Mouse (Mus musculus): ENCODE measurements around the gene Tcf15. TPM values are rescaled to one million over a fixed set of nuclear protein-coding genes. Genes with fewer than 3 reads are reported as not detected.
A peak's percentile ranks its signal among the peaks of the same experiment; 100 is the strongest.

Gene Tcf15
- polyA plus RNA-seq, 1 experiment, result 1.2 TPM

DNA sequence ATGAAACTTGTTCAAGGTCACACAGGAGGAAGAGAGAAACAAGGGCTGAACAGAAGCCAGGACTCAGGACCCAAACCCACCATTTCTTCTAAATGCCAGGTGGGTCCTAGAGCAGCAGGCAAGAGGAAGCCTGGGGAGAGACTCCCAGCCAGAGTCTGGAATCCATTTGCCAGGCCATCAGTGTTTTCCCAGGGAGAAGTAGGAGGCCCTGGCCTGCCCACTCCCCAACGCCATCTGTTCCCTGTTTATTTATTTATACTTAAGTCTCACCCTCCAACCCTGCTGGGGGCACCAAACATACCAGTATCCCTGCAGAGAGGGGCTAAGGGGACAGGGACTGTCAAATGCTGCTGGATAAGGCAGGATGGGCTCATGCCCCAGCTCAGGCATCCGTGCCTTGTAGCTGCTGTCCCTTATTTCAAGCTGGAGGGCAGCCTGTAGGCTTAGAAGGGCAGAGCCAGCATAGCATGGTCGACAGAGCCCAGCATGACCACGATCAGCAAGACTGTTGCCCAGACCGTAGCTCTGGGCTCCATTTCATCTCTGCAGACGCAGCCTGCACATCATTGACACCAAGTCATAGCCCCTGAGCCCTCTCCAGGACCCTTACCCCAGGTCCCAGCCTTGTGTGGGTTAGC is 24.0 kb upstream of the Tcf15 start:
- Histone ChIP-seq H3K9me3 (no peaks in the 10 kb centered on the region), H3K36me3 (replicated peaks; ENCODE audit: low read length) (no peaks in the 10 kb centered on the region), H3K27me3 (replicated peaks) (peaks cover 59% of the 10 kb centered on the region), H3K4me3 (replicated peaks) (peak overlapping the region; percentile 50), H3K4me1 (peaks cover 16% of the 10 kb centered on the region)
- no peak for TF ChIP-seq FLI1 (IDR thresholded peaks at IDR 0.05; ENCODE audit: low read length)
- TF ChIP-seq GATA1 (IDR thresholded peaks at IDR 0.05; ENCODE audit: borderline replicate concordance, low read length), result no peak

DNA sequence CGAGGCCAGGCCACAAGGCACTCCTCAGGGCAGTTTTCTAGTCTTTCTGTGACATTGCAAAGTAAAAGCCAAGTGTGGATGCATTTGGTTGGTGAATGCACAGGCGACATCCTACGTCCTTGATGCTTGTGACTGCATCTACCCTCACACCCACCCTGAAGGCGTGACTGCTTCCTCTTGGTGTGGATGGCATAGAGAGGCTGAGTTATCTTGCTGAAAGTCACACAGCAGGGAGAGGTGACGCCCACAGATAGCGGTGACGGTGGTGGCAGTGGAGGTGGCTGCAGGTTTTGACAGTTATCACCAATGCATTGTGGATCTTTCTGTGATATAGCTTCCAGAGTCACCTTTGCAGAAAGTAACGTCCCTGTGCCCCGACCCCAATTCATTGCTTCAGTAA is 20.5 kb upstream of the Tcf15 start:
- H3K27me3 ChIP-seq (replicated peaks), result peaks cover 47% of the 10 kb centered on the region
- H3K36me3 ChIP-seq (replicated peaks; ENCODE audit: low read length), result no peaks in the 10 kb centered on the region
- peaks cover 4% of the 10 kb centered on the region for H3K4me1 ChIP-seq
- no peaks in the 10 kb centered on the region for H3K9me3 ChIP-seq
- H3K4me3 ChIP-seq (replicated peaks), result peak overlapping the region; percentile 20
- TF ChIP-seq FLI1 (IDR thresholded peaks at IDR 0.05; ENCODE audit: low read length) (no peak), GATA1 (IDR thresholded peaks at IDR 0.05; ENCODE audit: borderline replicate concordance, low read length) (no peak)

DNA sequence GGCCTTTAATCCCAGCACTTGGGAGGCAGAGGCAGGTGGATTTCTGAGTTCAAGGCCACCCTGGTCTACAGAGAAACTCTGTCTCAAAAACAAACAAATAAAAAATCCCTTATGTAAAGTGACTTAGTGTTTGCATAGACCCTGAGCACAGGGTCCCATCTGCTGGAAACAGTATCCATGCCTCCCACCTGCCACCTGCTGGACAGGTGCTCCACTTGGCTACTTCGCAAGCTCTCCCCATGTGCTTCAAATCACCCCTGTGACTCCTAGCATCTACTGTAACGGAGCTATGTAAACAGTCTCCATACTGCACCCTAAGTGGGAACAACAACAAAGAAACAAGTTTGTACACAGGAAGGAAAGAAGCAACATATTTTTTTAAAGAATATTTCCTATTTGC is 14.8 kb upstream of the Tcf15 start:
- TF ChIP-seq GATA1 (IDR thresholded peaks at IDR 0.05; ENCODE audit: borderline replicate concordance, low read length) (no peak), FLI1 (IDR thresholded peaks at IDR 0.05; ENCODE audit: low read length) (no peak)
- Histone ChIP-seq H3K9me3 (peaks cover 4% of the 10 kb centered on the region; the same call in 1 of the 2 replicates), H3K4me1 (no peaks in the 10 kb centered on the region), H3K36me3 (replicated peaks; ENCODE audit: low read length) (no peaks in the 10 kb centered on the region), H3K27me3 (replicated peaks) (peaks cover 55% of the 10 kb centered on the region), H3K4me3 (replicated peaks) (no peak overlapping the region)

DNA sequence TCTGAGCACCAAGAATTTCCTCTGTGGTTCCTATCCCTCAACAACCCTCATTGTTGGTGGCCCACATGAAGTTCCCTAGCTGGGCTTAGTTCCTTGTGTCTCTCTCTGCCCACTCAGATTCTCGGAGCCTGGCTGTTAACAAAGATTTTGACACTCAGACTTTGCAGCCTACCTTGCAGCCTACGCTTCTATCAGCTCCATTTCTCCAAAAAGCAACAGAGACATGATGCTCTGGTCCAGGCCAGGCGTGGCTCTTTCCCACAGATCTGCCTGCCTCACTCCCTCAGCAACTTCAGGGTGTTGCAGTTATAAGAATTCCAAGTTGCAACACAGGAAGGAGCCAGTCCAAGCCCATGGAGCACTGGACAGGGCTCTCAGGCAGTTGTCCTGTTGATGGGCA is 13.6 kb upstream of the Tcf15 start:
- Histone ChIP-seq H3K4me1 (no peaks in the 10 kb centered on the region), H3K36me3 (replicated peaks; ENCODE audit: low read length) (no peaks in the 10 kb centered on the region), H3K27me3 (replicated peaks) (peaks cover 54% of the 10 kb centered on the region), H3K4me3 (replicated peaks) (no peak overlapping the region), H3K9me3 (peaks cover 13% of the 10 kb centered on the region; the same call in 1 of the 2 replicates)
- TF ChIP-seq FLI1 (IDR thresholded peaks at IDR 0.05; ENCODE audit: low read length) (no peak), GATA1 (IDR thresholded peaks at IDR 0.05; ENCODE audit: borderline replicate concordance, low read length) (no peak)

DNA sequence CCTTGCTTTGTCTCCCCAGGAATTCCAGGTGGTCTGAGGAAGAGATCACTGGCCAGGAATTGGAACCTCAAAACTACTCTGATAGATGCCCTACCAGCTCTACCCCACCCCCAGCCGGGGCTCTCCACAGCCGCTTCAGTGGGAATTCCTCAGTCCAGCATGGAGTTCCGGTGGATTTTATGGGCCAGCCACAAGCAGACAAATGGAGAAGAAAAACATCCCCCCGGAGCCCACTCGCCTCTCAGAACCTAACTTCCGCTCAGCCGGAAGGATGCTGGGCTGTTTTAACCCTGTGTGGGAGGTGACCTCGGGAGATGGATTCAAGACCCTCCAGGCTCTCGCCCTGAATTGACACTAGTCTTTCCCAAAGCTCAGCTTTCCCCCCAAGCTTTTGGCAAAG is 11.3 kb upstream of the Tcf15 start:
- H3K27me3 ChIP-seq (replicated peaks), result peaks cover 65% of the 10 kb centered on the region
- no peak for TF ChIP-seq GATA1 (IDR thresholded peaks at IDR 0.05; ENCODE audit: borderline replicate concordance, low read length)
- no peak for TF ChIP-seq FLI1 (IDR thresholded peaks at IDR 0.05; ENCODE audit: low read length)
- H3K4me1 ChIP-seq, result no peaks in the 10 kb centered on the region
- H3K4me3 ChIP-seq (replicated peaks), result no peak overlapping the region
- peaks cover 13% of the 10 kb centered on the region; the same call in 1 of the 2 replicates for H3K9me3 ChIP-seq
- no peaks in the 10 kb centered on the region for H3K36me3 ChIP-seq (replicated peaks; ENCODE audit: low read length)

DNA sequence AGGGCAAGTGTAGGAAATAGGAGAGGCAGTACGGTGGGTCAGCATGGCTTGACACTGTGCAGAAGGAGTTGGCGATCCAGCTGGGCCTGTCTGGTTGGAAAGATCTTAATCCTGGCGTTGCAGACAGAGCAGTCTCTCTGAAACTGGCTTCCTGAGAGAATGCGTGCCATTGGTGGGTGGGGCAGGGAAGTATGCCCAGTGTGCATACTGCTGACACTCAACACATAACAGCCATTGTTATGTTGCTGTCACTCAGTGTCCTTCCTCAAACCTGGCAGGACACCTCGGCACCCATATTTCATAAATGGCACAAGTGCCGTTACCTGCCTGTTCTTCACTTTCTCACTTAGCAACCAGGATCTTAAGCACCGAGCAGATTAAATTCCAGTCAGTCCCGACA is 10.7 kb upstream of the Tcf15 start:
- Histone ChIP-seq H3K4me3 (replicated peaks) (no peak overlapping the region), H3K9me3 (peaks cover 13% of the 10 kb centered on the region; the same call in 1 of the 2 replicates), H3K27me3 (replicated peaks) (peaks cover 70% of the 10 kb centered on the region), H3K36me3 (replicated peaks; ENCODE audit: low read length) (no peaks in the 10 kb centered on the region), H3K4me1 (no peaks in the 10 kb centered on the region)
- no peak for TF ChIP-seq FLI1 (IDR thresholded peaks at IDR 0.05; ENCODE audit: low read length)
- TF ChIP-seq GATA1 (IDR thresholded peaks at IDR 0.05; ENCODE audit: borderline replicate concordance, low read length), result no peak

DNA sequence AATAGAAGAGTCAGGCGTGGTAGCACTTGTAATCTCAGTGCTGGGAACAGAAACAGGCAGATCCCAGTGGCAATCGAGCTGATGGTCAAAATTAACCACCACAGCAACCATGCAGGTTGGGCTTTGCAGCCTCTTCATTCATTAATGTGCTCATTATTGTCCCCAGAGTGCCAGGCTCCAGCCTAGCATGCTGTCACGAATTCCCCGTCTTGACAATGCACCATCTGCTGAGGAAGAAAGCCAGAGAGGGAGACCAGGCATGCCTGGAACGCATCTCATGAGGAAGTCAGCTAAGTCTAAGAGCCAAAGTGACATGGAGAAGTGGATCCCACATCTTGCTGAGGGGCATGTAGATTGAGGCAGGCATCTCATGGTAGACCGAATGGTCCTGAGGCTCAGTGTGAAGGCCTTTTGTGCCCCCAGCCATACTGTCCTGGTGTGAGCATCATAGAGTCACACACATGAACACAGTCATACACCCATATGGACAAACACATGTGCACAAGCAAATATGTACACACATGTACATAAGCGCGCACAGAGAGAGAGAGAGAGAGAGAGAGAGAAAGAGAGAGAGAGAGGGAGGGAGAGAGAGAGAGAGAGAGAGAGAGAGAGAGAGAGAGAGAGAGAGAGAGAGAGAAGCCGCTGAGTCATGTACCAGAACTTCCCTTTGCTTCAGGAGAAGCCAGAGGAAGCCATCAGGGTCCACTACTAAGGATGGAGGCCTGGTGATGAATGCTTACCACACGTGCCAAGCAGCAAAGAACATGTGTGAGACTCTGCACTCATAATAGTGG is 4.0 kb upstream of the Tcf15 start:
- H3K4me1 ChIP-seq, result peaks cover 33% of the 10 kb centered on the region
- H3K9me3 ChIP-seq, result 0 out of 2 replicates have a peak, but pooled peaks cover 2% of the 10 kb centered on the region
- TF ChIP-seq FLI1 (IDR thresholded peaks at IDR 0.05; ENCODE audit: low read length) (no peak), GATA1 (IDR thresholded peaks at IDR 0.05; ENCODE audit: borderline replicate concordance, low read length) (no peak)
- no peak overlapping the region for H3K4me3 ChIP-seq (replicated peaks)
- H3K36me3 ChIP-seq (replicated peaks; ENCODE audit: low read length), result no peaks in the 10 kb centered on the region
- peaks cover 84% of the 10 kb centered on the region for H3K27me3 ChIP-seq (replicated peaks)

DNA sequence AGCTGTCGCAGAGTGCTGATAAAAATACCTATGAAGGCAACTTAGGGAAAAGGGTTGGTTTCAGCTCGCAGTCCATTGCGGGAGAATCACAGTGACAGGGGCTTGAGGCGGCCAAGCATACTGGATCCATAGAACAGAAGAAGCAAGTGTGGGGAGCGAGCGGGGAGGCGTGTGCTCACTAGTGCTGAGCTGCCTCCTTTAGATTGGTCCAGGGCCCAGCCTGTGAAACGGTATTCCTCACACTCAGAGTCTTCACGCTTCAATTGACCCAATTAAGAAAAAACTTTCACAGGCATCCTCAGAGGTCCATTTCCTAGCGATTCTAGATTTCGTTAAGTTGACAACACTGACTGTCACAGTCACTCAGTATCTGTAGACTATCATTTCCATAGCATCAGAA is 2.4 kb upstream of the Tcf15 start:
- Histone ChIP-seq H3K9me3 (no peaks in the 10 kb centered on the region), H3K36me3 (replicated peaks; ENCODE audit: low read length) (no peaks in the 10 kb centered on the region), H3K27me3 (replicated peaks) (peaks cover 88% of the 10 kb centered on the region), H3K4me1 (peaks cover 33% of the 10 kb centered on the region), H3K4me3 (replicated peaks) (no peak overlapping the region)
- no peak for TF ChIP-seq GATA1 (IDR thresholded peaks at IDR 0.05; ENCODE audit: borderline replicate concordance, low read length)
- no peak for TF ChIP-seq FLI1 (IDR thresholded peaks at IDR 0.05; ENCODE audit: low read length)

DNA sequence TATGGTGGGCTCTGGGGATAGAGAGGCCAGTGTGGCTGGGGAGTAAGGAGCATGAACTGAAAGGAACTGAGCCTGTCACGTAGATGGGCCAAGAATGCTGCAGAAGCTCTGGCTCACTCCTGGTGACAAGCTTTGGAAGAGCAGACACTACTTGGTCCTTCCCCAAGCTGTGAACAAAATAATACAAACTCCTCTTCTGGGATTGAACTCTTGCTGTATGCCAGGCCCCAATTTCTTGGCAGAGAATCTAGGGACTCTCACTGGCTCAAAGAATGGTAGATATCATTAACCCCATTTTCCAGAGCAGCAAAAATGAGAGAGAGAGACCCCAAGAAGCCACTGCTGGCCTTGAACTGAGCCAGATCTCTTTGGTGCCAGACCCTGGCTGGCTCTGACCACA is 1.9 kb upstream of the Tcf15 start:
- Histone ChIP-seq H3K4me3 (replicated peaks) (peak overlapping the region; percentile 77), H3K36me3 (replicated peaks; ENCODE audit: low read length) (no peaks in the 10 kb centered on the region), H3K4me1 (peaks cover 33% of the 10 kb centered on the region), H3K27me3 (replicated peaks) (peaks cover 89% of the 10 kb centered on the region), H3K9me3 (no peaks in the 10 kb centered on the region)
- TF ChIP-seq GATA1 (IDR thresholded peaks at IDR 0.05; ENCODE audit: borderline replicate concordance, low read length) (no peak), FLI1 (IDR thresholded peaks at IDR 0.05; ENCODE audit: low read length) (no peak)

DNA sequence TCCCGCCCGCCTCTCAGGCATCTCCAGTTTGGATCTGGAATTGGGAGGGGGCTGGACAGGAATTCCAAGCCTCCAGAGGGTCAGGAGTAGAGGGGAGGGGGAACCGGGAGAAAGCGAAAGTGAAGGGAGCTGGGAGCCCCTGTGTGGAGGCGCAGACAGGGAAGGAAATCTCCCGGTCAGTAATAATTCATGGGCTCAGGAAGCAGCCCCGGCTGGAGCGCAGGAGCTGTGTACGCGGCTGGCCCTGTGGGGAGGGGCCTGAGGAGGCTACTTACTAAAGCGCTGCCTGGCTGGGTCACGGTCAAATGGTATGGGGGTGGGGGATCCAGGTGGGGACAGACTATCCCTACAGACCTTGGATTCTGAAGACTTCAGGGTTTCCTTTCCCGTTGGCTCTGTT is 1.3 kb upstream of the Tcf15 start:
- Histone ChIP-seq H3K36me3 (replicated peaks; ENCODE audit: low read length) (no peaks in the 10 kb centered on the region), H3K4me3 (replicated peaks) (peak overlapping the region; percentile 77), H3K9me3 (no peaks in the 10 kb centered on the region), H3K27me3 (replicated peaks) (peaks cover 91% of the 10 kb centered on the region), H3K4me1 (peaks cover 33% of the 10 kb centered on the region)
- TF ChIP-seq FLI1 (IDR thresholded peaks at IDR 0.05; ENCODE audit: low read length), result no peak
- TF ChIP-seq GATA1 (IDR thresholded peaks at IDR 0.05; ENCODE audit: borderline replicate concordance, low read length), result no peak
